Mouse (Mus musculus) left cerebral cortex, adult 11 months (tissue): Measurements from ENCODE around the gene Mpv17l.
"Not testable (repeated sequence)": the region's sequence is repeated elsewhere in the genome, so short reads cannot be mapped to it uniquely, and the experiment has no call there.

Source experiments
- DNase-seq: peaks from one replicate; pipeline ENCODE4 v3.0.0; 2022; ENCODE audit warnings: low spot score

Mpv17l gene

GRCm38 (mm10) chr16:13902888-13903483 lies at the start of gene Mpv17l, which contains the start of gene Pdxdc1:
Gene Mpv17l, plus strand, starts transcription at chr16:13903161.
Gene Pdxdc1, minus strand, starts transcription at chr16:13903131.
- peak; percentile 97 for DNase-seq

GRCm38 (mm10) chr16:13853886-13854285 lies 49.1 kb upstream of the Mpv17l start:
- no peak for DNase-seq

- no peak for DNase-seq
Observed at GRCm38 (mm10) chr16:13866076-13866475, 36.9 kb upstream of the Mpv17l start.

- DNase-seq, result no peak
Observed at GRCm38 (mm10) chr16:13866616-13867015, 36.3 kb upstream of the Mpv17l start.

- peak; percentile 43 for DNase-seq
Observed at GRCm38 (mm10) chr16:13867406-13867805, 35.6 kb upstream of the Mpv17l start.

- DNase-seq, result no peak
Observed at GRCm38 (mm10) chr16:13867910-13868514, 34.9 kb upstream of the Mpv17l start.

GRCm38 (mm10) chr16:13875483-13875882 lies 27.5 kb upstream of the Mpv17l start:
- DNase-seq, result no peak

GRCm38 (mm10) chr16:13883094-13883774 lies 19.7 kb upstream of the Mpv17l start:
- DNase-seq, result no peak

GRCm38 (mm10) chr16:13890449-13890848 lies 12.5 kb upstream of the Mpv17l start:
- DNase-seq, result no peak

GRCm38 (mm10) chr16:13892850-13893249 lies 10.1 kb upstream of the Mpv17l start:
- DNase-seq, result no peak

GRCm38 (mm10) chr16:13894097-13894496 lies 8.9 kb upstream of the Mpv17l start:
- DNase-seq, result no peak

- DNase-seq, result no peak
Observed at GRCm38 (mm10) chr16:13895740-13896139, 7.2 kb upstream of the Mpv17l start.

- DNase-seq, result no peak
Observed at GRCm38 (mm10) chr16:13896357-13896756, 6.6 kb upstream of the Mpv17l start.

GRCm38 (mm10) chr16:13898981-13899380 lies 4.0 kb upstream of the Mpv17l start:
- DNase-seq, result no peak

- DNase-seq, result peak; percentile 4
Observed at GRCm38 (mm10) chr16:13902397-13902831, 547 bp upstream of the Mpv17l start.

GRCm38 (mm10) chr16:13903488-13903887 lies 527 bp downstream of the Mpv17l start:
- DNase-seq, result no peak

GRCm38 (mm10) chr16:13907297-13907696 lies 4.3 kb downstream of the Mpv17l start:
- no peak for DNase-seq

GRCm38 (mm10) chr16:13920093-13920492 lies 17.1 kb downstream of the Mpv17l start:
- no peak for DNase-seq

- no peak for DNase-seq
Observed at GRCm38 (mm10) chr16:13921063-13921462, 18.1 kb downstream of the Mpv17l start.

GRCm38 (mm10) chr16:13921781-13922180 lies 18.8 kb downstream of the Mpv17l start:
- no peak for DNase-seq

GRCm38 (mm10) chr16:13922499-13922898 lies 19.5 kb downstream of the Mpv17l start:
- not testable (repeated sequence) for DNase-seq

- DNase-seq, result not testable (repeated sequence)
Observed at GRCm38 (mm10) chr16:13922966-13923365, 20.0 kb downstream of the Mpv17l start.

GRCm38 (mm10) chr16:13927456-13928075 lies 24.6 kb downstream of the Mpv17l start:
- no peak for DNase-seq
